Mouse (Mus musculus): ENCODE results near the gene Cwc25. TPM values are rescaled to one million over a fixed set of nuclear protein-coding genes. Genes with fewer than 3 reads are reported as not detected.
A peak's percentile ranks its signal among the peaks of the same experiment; 100 is the strongest.

The Cwc25 gene
- total RNA-seq (2021): 10 to 100 TPM; 19.5 to 21.3 TPM
- long read RNA-seq, experiment 1, transcript Cwc25-201 (10 exons, 3,105 nt): major isoform, 23 of 31 reads
- long read RNA-seq, experiment 1, partial matches to known transcripts: 0 of 31 reads
- long read RNA-seq, experiment 1, other reads (novel, unspliced or antisense): 8 of 31 reads
- long read RNA-seq, experiment 2, transcript Cwc25-201 (10 exons, 3,105 nt): major isoform, 20 of 26 reads
- long read RNA-seq, experiment 2, partial matches to known transcripts: 5 of 26 reads
- long read RNA-seq, experiment 2, other reads (novel, unspliced or antisense): 1 of 26 reads

- intact Hi-C loops (cut with DNase I): loop anchor here (1.0 kb wide), 1 partner anchor 16 kb away; the partner anchor contains the start of gene Rpl23
- TF ChIP-seq CTCF (IDR thresholded peaks at IDR 0.05): no peak
- Histone ChIP-seq H3K27ac (peak within 1 kb of the TSS; percentile 90), H3K4me3 (peak within 1 kb of the TSS; percentile 85)
- DNase-seq (ENCODE audit: extremely low spot score in 1 of 2, low spot score in 2 of 2): peak; percentile 94 to 97
These were observed at the start of gene Cwc25 for GRCm38 (mm10) chr11:97766154-97766881. Gene Cwc25, minus strand, starts transcription at chr11:97766556.

GRCm38 (mm10) chr11:97815736-97816135 is 49.4 kb upstream of the Cwc25 start:
- no peak overlapping the region for H3K27ac ChIP-seq
- intact Hi-C loops (cut with DNase I): no loop called here
- H3K4me3 ChIP-seq: no peak overlapping the region
- no peak for TF ChIP-seq CTCF (IDR thresholded peaks at IDR 0.05)
- DNase-seq (ENCODE audit: extremely low spot score in 1 of 2, low spot score in 2 of 2): no peak

- TF ChIP-seq CTCF (IDR thresholded peaks at IDR 0.05): no peak
- DNase-seq (ENCODE audit: extremely low spot score in 1 of 2, low spot score in 2 of 2): no peak
- Histone ChIP-seq H3K4me3 (no peak overlapping the region), H3K27ac (peak overlapping the region; percentile 40)
- intact Hi-C loops (cut with DNase I): no loop called here
These were observed 47.6 kb upstream of the Cwc25 start for GRCm38 (mm10) chr11:97813746-97814515.

GRCm38 (mm10) chr11:97813085-97813484 is 46.7 kb upstream of the Cwc25 start:
- intact Hi-C loops (cut with DNase I): no loop called here
- TF ChIP-seq CTCF (IDR thresholded peaks at IDR 0.05): no peak

GRCm38 (mm10) chr11:97812491-97812921 is 46.1 kb upstream of the Cwc25 start:
- TF ChIP-seq CTCF (IDR thresholded peaks at IDR 0.05): no peak
- peak overlapping the region; percentile 30; the same call in 1 of the 2 replicates for H3K27ac ChIP-seq
- H3K4me3 ChIP-seq: no peak overlapping the region
- intact Hi-C loops (cut with DNase I): no loop called here
- DNase-seq (ENCODE audit: extremely low spot score in 1 of 2, low spot score in 2 of 2): no peak

More at GRCm38 (mm10) chr11:97813085-97813484, 46.7 kb upstream of the Cwc25 start:
- Histone ChIP-seq H3K4me3 (no peak overlapping the region), H3K27ac (peak overlapping the region; percentile 40)
- DNase-seq (ENCODE audit: extremely low spot score in 1 of 2, low spot score in 2 of 2): no peak

GRCm38 (mm10) chr11:97811569-97812362 is 45.4 kb upstream of the Cwc25 start:
- no peak for DNase-seq (ENCODE audit: extremely low spot score in 1 of 2, low spot score in 2 of 2)
- no peak overlapping the region for H3K4me3 ChIP-seq
- H3K27ac ChIP-seq: peak overlapping the region; percentile 30; the same call in 1 of the 2 replicates
- no peak for TF ChIP-seq CTCF (IDR thresholded peaks at IDR 0.05)
- intact Hi-C loops (cut with DNase I): no loop called here

GRCm38 (mm10) chr11:97810970-97811369 is 44.6 kb upstream of the Cwc25 start:
- no peak for DNase-seq (ENCODE audit: extremely low spot score in 1 of 2, low spot score in 2 of 2)
- Histone ChIP-seq H3K27ac (no peak overlapping the region), H3K4me3 (no peak overlapping the region)
- TF ChIP-seq CTCF (IDR thresholded peaks at IDR 0.05): no peak
- intact Hi-C loops (cut with DNase I): no loop called here

GRCm38 (mm10) chr11:97810356-97810755 is 44.0 kb upstream of the Cwc25 start:
- no peak overlapping the region for H3K27ac ChIP-seq
- H3K4me3 ChIP-seq: no peak overlapping the region
- intact Hi-C loops (cut with DNase I): no loop called here
- no peak for TF ChIP-seq CTCF (IDR thresholded peaks at IDR 0.05)
- DNase-seq (ENCODE audit: extremely low spot score in 1 of 2, low spot score in 2 of 2): no peak

GRCm38 (mm10) chr11:97809235-97810121 is 43.1 kb upstream of the Cwc25 start:
- intact Hi-C loops (cut with DNase I): no loop called here
- DNase-seq (ENCODE audit: extremely low spot score in 1 of 2, low spot score in 2 of 2): no peak
- peak overlapping the region; percentile 63 for H3K27ac ChIP-seq
- no peak for TF ChIP-seq CTCF (IDR thresholded peaks at IDR 0.05)
- H3K4me3 ChIP-seq: no peak overlapping the region

- intact Hi-C loops (cut with DNase I): no loop called here
- TF ChIP-seq CTCF (IDR thresholded peaks at IDR 0.05): no peak
- DNase-seq (ENCODE audit: extremely low spot score in 1 of 2, low spot score in 2 of 2): no peak
- Histone ChIP-seq H3K4me3 (no peak overlapping the region), H3K27ac (peak overlapping the region; percentile 63)
These were observed 42.4 kb upstream of the Cwc25 start for GRCm38 (mm10) chr11:97808621-97809234.
